Mouse (Mus musculus) lung, adult 2 months (tissue): ENCODE results near the gene Amn1. TPM values are rescaled to one million over a fixed set of nuclear protein-coding genes. Genes with fewer than 3 reads are reported as not detected.
A peak's percentile ranks its signal among the peaks of the same experiment; 100 is the strongest.
"Not testable (repeated sequence)": the region's sequence is repeated elsewhere in the genome, so short reads cannot be mapped to it uniquely, and the experiment has no call there.

Experiments used
- DNase-seq: peaks from one replicate; pipeline ENCODE4 v3.0.0; 2022
- H3K4me1 ChIP-seq: fragments of 200-500 bp; 2 replicates; pipeline ENCODE4 v1.6.1; 2011; ENCODE audit warnings: low read length; ENCODE audit not compliant: control insufficient read depth, insufficient read depth
- H3K4me3 ChIP-seq: fragments of 200-500 bp; replicated peaks from 2 replicates; pipeline ENCODE3; 2011; ENCODE audit warnings: low read depth, mild to moderate bottlenecking, control low read depth, low read length; ENCODE audit errors: extremely low read depth
- CTCF ChIP-seq: fragments of 200-500 bp; IDR thresholded peaks from 2 replicates; pipeline ENCODE4 v1.5.1; 2011; ENCODE audit warnings: mild to moderate bottlenecking, low read length, control low read depth; ENCODE audit not compliant: insufficient read depth
- POLR2A ChIP-seq: fragments of 200-500 bp; IDR thresholded peaks from 2 replicates; pipeline ENCODE4 v1.6.1; 2011; ENCODE audit warnings: low read depth, mild to moderate bottlenecking, control low read depth, low read length, borderline replicate concordance; ENCODE audit errors: extremely low read depth
- WGBS: fragments of 180-500 bp; shearing (Covaris S2); methylation state at CpG from one replicate; pipeline ENCODE4 v1.1.7; 2018; 5-methylcytosine and 5-hydroxymethylcytosine counted together
- polyA plus RNA-seq: library from polyadenylated mRNA; depleted of rRNA; stranded (reverse); fragments of >200 nt; gene quantifications from 2 replicates; pipeline ENCODE4 v1.2.3, GENCODE M21; 2012

Gene Amn1
- polyA plus RNA-seq, 1 experiment: 10.7 TPM

GRCm38 (mm10) chr6:149188925-149189257 lies 379 bp upstream of the Amn1 start:
- whole genome bisulfite sequencing: 32% methylated on average over 8 of the region's 8 CpGs
- peak overlapping the region; percentile 53 for H3K4me3 ChIP-seq
- TF ChIP-seq CTCF (no peak), POLR2A (no peak)
- DNase-seq: no peak
- H3K4me1 ChIP-seq: peaks cover 18% of the 10 kb centered on the region

GRCm38 (mm10) chr6:149187371-149187770 lies 1.1 kb downstream of the Amn1 start:
- H3K4me3 ChIP-seq: peak overlapping the region; percentile 94
- WGBS: 48% methylated on average over 1 of the region's 1 CpGs
- no peak for DNase-seq
- no peak for TF ChIP-seq POLR2A
- TF ChIP-seq CTCF: no peak
- peaks cover 13% of the 10 kb centered on the region; the same call in 1 of the 2 replicates for H3K4me1 ChIP-seq

- Histone ChIP-seq H3K4me3 (no peak overlapping the region), H3K4me1 (peaks cover 13% of the 10 kb centered on the region; the same call in 1 of the 2 replicates)
- DNase-seq: no peak
- TF ChIP-seq POLR2A (no peak), CTCF (no peak)
- 95% methylated on average over 1 of the region's 1 CpGs for WGBS
These were observed 4.5 kb downstream of the Amn1 start for GRCm38 (mm10) chr6:149184007-149184406.

- Histone ChIP-seq H3K4me3 (no peak overlapping the region), H3K4me1 (no peaks in the 10 kb centered on the region)
- DNase-seq: no peak
- TF ChIP-seq CTCF (no peak), POLR2A (no peak)
These were observed 9.4 kb downstream of the Amn1 start for GRCm38 (mm10) chr6:149179064-149179463.

- Histone ChIP-seq H3K4me1 (no peaks in the 10 kb centered on the region), H3K4me3 (no peak overlapping the region)
- DNase-seq: no peak
- TF ChIP-seq POLR2A (no peak), CTCF (no peak)
- 87% methylated on average over 3 of the region's 3 CpGs for WGBS
These were observed 13.5 kb downstream of the Amn1 start for GRCm38 (mm10) chr6:149174932-149175570.

GRCm38 (mm10) chr6:149173831-149174625 lies 14.5 kb downstream of the Amn1 start:
- Histone ChIP-seq H3K4me3 (no peak overlapping the region), H3K4me1 (no peaks in the 10 kb centered on the region)
- TF ChIP-seq CTCF (no peak), POLR2A (no peak)
- DNase-seq: no peak
- WGBS: 53% methylated on average over 4 of the region's 4 CpGs

- not testable (repeated sequence) for H3K4me3 ChIP-seq, DNase-seq, H3K4me1 ChIP-seq
- 90% methylated on average over 4 of the region's 4 CpGs for WGBS
These were observed 18.5 kb downstream of the Amn1 start for GRCm38 (mm10) chr6:149169965-149170364.

GRCm38 (mm10) chr6:149168436-149168835 lies 20.1 kb downstream of the Amn1 start:
- Histone ChIP-seq H3K4me3 (no peak overlapping the region), H3K4me1 (no peaks in the 10 kb centered on the region)
- DNase-seq: no peak
- 95% methylated on average over 2 of the region's 2 CpGs for WGBS
- TF ChIP-seq POLR2A (no peak), CTCF (no peak)

- Histone ChIP-seq H3K4me3 (no peak overlapping the region), H3K4me1 (no peaks in the 10 kb centered on the region)
- TF ChIP-seq POLR2A (no peak), CTCF (no peak)
- DNase-seq: no peak
- 89% methylated on average over 1 of the region's 1 CpGs for WGBS
These were observed 20.8 kb downstream of the Amn1 start for GRCm38 (mm10) chr6:149167672-149168071.

- WGBS: 45% methylated on average over 3 of the region's 4 CpGs
- H3K4me3 ChIP-seq, DNase-seq, H3K4me1 ChIP-seq: not testable (repeated sequence)
These were observed 21.5 kb downstream of the Amn1 start for GRCm38 (mm10) chr6:149167038-149167437.
